Mouse (Mus musculus) adrenal gland, postnatal 14 days (tissue): ENCODE results near the gene Prss45. TPM values are rescaled to one million over a fixed set of nuclear protein-coding genes. Genes with fewer than 3 reads are reported as not detected.

Experiments
- total RNA-seq: library from RNA; stranded (reverse); gene quantifications from 2 replicates; pipeline ENCODE4 v1.2.3, GENCODE M21; 2021

The Prss45 gene
- total RNA-seq, 1 experiment from 2014 or later, result not detected

Other genes with a start within 250 kb of the Prss45 start
- gene Nradd, start 210.1 kb upstream of the Prss45 start, total RNA-seq, result 8.4 and 10.5 TPM in 2 replicates
- 9.1 and 15.4 TPM in 2 replicates for gene Nbeal2, start 180.4 kb upstream of the Prss45 start, total RNA-seq
- 60.4 and 79.3 TPM in 2 replicates for gene Ccdc12, start 178.1 kb upstream of the Prss45 start, total RNA-seq
- gene Myl3, start 92.7 kb upstream of the Prss45 start, total RNA-seq, result 0.37 TPM in 1 of 2 replicates, not detected in the other
- gene Pth1r, start 87.4 kb upstream of the Prss45 start, total RNA-seq, result 6.9 and 9.0 TPM in 2 replicates
- gene Prss42, start 36.4 kb upstream of the Prss45 start, total RNA-seq, result not detected in 2 replicates
- gene Prss44, start 20.6 kb upstream of the Prss45 start, total RNA-seq, result not detected in 2 replicates
- not detected in 2 replicates for gene Prss43, start 7.9 kb upstream of the Prss45 start, total RNA-seq
- gene Prss46, start 9.9 kb downstream of the Prss45 start, total RNA-seq, result not detected in 2 replicates
- gene Prss50, start 23.4 kb downstream of the Prss45 start, total RNA-seq, result 0.37 TPM in 1 of 2 replicates, not detected in the other
- gene Als2cl, start 45.3 kb downstream of the Prss45 start, total RNA-seq, result 17.1 and 21.3 TPM in 2 replicates
- 2.2 and 3.5 TPM in 2 replicates for gene Tmie, start 45.5 kb downstream of the Prss45 start, total RNA-seq
- not detected in 2 replicates for gene Fam240a, start 82.3 kb downstream of the Prss45 start, total RNA-seq
- not detected in 2 replicates for gene Tdgf1, start 111.6 kb downstream of the Prss45 start, total RNA-seq
- 3.3 and 4.1 TPM in 2 replicates for gene Lrrc2, start 117.0 kb downstream of the Prss45 start, total RNA-seq
- 3.5 and 10.0 TPM in 2 replicates for gene Rtp3, start 156.0 kb downstream of the Prss45 start, total RNA-seq
- 2.6 and 7.3 TPM in 2 replicates for gene Ltf, start 184.7 kb downstream of the Prss45 start, total RNA-seq
- gene Ccrl2, start 222.9 kb downstream of the Prss45 start, total RNA-seq, result 5.5 and 8.9 TPM in 2 replicates